Mouse (Mus musculus) cerebellum, postnatal 4 days (tissue): ENCODE results near the gene Tnfrsf18.
A peak's percentile ranks its signal among the peaks of the same experiment; 100 is the strongest.

Experiments used
- DNase-seq, 2 experiments: peaks; one replicate each; pipeline ENCODE4 v3.0.0; 2022; ENCODE audit warnings: low spot score in 2 of 2, mixed read lengths in 1 of 2

The Tnfrsf18 gene

DNA sequence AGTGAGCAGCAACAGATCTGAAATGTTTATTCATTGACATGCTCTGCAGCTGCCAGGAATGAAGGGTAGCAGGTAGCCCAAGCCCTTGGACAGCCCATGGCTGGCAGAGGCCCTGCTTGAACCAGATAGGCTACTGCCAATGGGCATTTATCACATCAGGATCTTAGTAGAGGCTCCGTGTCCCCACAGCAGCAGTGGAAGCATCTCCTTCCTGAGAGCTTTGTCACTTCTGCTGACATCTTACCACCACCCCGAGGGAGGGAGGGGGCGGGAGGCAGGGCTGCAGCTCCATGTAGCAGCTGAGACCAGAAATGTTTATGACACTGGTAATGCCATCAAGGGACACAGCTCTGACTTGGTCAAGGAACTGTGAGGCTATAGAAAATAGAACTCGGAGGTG, 6.9 kb downstream of the Tnfrsf18 start:
- no peak for DNase-seq

- DNase-seq: peak in 1 of 2 experiments; percentile 19
Observed at GRCm38 (mm10) chr4:156033476-156034119, 7.6 kb downstream of the Tnfrsf18 start.

GRCm38 (mm10) chr4:156034301-156034700, 8.3 kb downstream of the Tnfrsf18 start:
- DNase-seq: no peak

GRCm38 (mm10) chr4:156034901-156035300, 8.9 kb downstream of the Tnfrsf18 start:
- DNase-seq: no peak

GRCm38 (mm10) chr4:156044754-156045153, 18.8 kb downstream of the Tnfrsf18 start:
- DNase-seq: no peak

DNA sequence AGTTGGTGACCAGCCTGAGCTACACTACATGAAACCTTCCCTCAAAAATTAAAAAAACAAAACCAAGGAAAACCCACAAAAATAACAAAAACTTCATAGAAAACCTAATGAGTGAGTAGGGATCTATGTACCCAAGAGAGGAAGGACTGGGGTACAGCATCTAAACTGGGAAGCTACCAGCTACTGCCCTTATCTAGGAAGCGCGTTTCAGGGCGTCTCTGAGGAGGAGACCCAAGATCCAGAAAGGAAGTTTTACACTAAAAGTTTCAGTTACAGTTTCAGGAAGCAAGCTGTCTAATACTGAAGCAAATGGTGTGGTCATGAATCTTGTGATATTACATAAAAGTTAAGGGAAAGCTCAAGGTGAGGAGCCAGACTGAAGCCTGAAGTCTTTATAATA, 23.8 kb downstream of the Tnfrsf18 start:
- DNase-seq: no peak

DNA sequence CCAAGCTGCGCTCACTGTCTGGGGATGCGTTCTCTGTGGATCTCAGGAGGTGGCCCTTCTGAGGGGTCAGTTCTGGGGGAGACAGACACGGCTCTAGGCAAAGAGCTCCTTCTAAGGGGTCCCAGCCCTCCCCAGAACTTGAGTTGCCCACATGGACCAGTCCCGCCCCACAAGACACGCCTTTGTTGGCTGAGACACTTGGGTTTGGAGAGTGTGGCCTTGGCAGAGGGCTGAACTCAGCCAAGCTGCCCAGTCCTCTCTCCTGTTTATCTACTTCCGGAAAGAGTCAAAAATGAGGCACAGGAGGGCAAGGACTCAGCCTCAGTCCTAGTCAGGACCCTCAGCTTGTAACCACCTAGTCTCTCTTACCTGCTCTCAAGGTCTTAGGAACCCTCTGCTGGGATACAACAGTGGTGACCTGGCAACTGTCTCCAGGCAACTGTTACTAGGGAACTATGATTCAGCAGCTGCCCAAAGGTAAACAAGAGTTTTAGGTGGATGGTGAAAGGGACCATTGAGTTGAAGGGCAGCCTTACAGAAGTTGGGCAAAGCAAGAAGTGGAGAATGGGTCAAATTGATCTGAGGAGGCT, 24.5 kb downstream of the Tnfrsf18 start:
- no peak for DNase-seq

GRCm38 (mm10) chr4:156053113-156053512, 27.1 kb downstream of the Tnfrsf18 start:
- DNase-seq: no peak

DNA sequence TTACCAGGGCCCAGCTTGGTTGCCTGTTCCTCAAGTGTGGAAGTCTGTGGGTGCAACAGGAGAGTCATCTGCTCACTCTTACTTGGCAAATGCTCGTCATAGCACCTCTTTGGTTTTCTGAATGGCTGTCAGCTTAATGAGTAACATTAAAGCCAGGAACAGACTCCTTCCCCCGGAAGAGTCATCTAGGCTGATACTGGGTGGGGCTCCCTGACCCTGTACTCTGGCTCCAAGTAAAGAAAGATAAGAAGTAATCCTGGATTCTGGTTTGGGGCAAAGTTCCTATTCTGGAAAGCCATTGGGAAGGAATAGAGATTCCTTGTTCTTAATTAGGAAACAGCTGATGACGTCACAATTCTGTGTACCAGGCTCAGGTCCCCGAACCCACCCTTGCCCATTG, 28.2 kb downstream of the Tnfrsf18 start:
- no peak for DNase-seq

DNA sequence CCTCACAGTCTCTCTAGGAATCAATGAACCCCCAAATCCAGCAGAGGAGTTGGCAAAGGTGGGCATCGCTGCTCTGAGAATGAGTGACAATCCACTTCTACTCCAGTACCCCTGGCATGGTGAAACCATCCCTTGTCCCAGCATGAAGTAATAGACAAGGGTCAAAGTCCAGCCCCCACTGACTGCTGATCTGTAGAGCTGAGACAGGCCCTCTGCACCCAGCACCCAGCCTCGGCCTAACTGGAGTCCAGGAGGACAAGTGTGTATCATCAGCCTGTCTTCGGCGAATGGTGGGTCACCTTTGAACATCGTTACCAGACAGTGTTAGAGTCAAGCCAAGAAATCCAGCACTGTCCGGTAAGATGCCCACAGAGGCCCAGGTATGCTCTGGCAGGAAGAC, 28.6 kb downstream of the Tnfrsf18 start:
- no peak for DNase-seq

DNA sequence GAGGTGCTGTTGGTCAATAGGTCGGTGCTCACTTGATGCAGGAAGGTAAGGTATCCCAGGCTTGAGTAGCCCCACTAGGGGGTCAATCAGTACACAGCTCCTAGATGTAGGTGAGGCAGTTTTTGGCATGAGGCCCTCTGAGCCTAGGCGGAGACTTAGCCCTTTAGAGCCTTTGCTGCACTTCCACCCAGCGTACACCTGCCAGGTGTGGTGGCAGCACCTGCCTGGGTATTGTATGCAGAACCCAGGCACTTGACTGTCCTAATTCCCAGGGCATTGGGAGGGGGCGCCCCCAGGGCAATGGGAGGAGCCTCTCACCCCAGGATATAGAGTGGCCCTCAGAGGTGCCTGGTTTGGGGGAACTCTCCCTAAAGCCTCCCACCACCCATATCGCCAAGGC, 29.2 kb downstream of the Tnfrsf18 start:
- DNase-seq: no peak

DNA sequence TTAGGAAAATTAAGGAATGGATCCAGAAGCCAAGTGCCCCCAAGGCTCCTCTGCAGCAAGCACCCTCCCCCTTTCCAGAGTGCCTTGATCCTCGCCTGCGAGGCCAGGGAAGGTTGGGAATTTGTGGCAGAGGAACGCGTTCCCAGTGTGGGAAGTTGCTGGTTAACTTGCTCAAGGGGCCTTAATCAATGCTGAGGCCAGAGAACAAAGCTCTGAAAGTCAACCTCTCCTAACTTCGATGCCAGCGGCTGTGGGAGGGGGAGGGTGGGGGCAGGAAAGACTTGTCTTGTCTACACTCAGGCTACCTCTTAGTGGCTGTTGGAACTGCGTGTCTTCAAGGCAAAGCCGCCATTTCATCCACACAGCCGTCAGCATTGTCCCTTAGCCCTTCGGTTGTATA, 31.7 kb downstream of the Tnfrsf18 start:
- no peak for DNase-seq

GRCm38 (mm10) chr4:156058826-156059225, 32.9 kb downstream of the Tnfrsf18 start:
- DNase-seq: no peak

GRCm38 (mm10) chr4:156059261-156059660, 33.3 kb downstream of the Tnfrsf18 start, which contains the start of gene Ttll10:
Gene Ttll10, minus strand, starts transcription at chr4:156059414.
- DNase-seq: no peak

GRCm38 (mm10) chr4:156059713-156060112, 33.7 kb downstream of the Tnfrsf18 start:
- DNase-seq: no peak

- DNase-seq: no peak
Observed at GRCm38 (mm10) chr4:156063861-156064509, 38.0 kb downstream of the Tnfrsf18 start.

DNA sequence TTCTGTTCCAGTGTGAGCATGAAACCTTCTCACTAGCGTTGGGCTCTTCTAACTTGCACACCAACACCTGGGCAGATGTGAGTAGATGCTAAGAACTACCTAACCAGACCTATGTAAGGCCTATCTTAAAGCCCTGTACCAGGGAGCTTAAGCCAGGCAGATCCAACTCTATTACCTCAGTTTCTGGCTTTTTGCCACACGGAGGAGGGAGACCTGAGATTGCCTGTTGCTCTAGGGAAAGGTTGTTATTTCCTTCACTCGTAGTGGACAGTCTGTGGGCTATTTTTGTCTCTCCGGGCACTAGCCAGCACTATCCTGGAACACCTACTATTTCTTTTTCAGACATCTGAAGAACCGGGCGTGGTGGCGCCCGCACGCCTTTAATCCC, 38.5 kb downstream of the Tnfrsf18 start:
- DNase-seq: no peak

- DNase-seq: no peak
Observed at GRCm38 (mm10) chr4:156065156-156065894, 39.4 kb downstream of the Tnfrsf18 start.

GRCm38 (mm10) chr4:156067256-156067949, 41.4 kb downstream of the Tnfrsf18 start:
- no peak for DNase-seq

GRCm38 (mm10) chr4:156069701-156070100, 43.7 kb downstream of the Tnfrsf18 start:
- no peak for DNase-seq

DNA sequence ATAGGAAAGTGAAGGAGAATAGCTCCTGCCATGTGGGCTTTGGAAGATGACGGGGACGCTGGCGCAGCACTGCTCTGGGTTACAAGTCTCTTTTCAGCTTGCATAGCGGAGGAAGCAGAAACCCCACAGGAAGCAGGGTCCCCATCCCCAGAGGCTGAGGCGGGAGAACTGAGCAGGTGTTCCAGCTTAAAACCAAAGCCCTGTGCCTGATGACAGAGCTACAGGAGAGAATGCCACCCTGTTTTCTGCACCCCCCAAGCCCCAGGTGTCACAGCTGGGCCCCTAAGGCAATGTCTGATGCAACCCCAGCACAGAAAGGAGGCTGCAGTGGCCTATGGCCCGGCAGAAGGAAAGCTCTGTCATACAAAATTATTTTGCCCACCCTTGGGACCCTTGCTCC, 44.3 kb downstream of the Tnfrsf18 start:
- DNase-seq: no peak

GRCm38 (mm10) chr4:156070716-156071115, 44.8 kb downstream of the Tnfrsf18 start:
- no peak for DNase-seq
